Mouse (Mus musculus) heart, embryonic 12.5 days (tissue): ENCODE measurements around the gene Rln3. TPM values are rescaled to one million over a fixed set of nuclear protein-coding genes. Genes with fewer than 3 reads are reported as not detected.
A peak's percentile ranks its signal among the peaks of the same experiment; 100 is the strongest.

Experiments used
- ATAC-seq: fragments of 200-750 bp; cut with Nextera tagmentation; 2 replicates; pipeline ENCODE4 v1.8.0; 2017; ENCODE audit warnings: moderate TSS enrichment, moderate library complexity; ENCODE audit not compliant: insufficient number of reproducible peaks, low FRiP score
- H3K27ac ChIP-seq: fragments of 300-500 bp; sonication (generic); 2 replicates; pipeline ENCODE4 v1.5.1; 2016; ENCODE audit warnings: mild to moderate bottlenecking, moderate library complexity; ENCODE audit not compliant: poor library complexity, severe bottlenecking
- H3K27me3 ChIP-seq: fragments of 300-500 bp; sonication (generic); replicated peaks from 2 replicates; pipeline ENCODE4 v1.6.1; 2016; ENCODE audit warnings: mild to moderate bottlenecking, moderate library complexity
- H3K36me3 ChIP-seq: fragments of 300-500 bp; sonication (generic); 2 replicates; pipeline ENCODE4 v1.6.1; 2016; ENCODE audit warnings: mild to moderate bottlenecking, moderate library complexity
- H3K4me1 ChIP-seq: fragments of 300-500 bp; sonication (generic); replicated peaks from 2 replicates; pipeline ENCODE4 v1.6.1; 2016; ENCODE audit warnings: mild to moderate bottlenecking
- H3K4me2 ChIP-seq: fragments of 300-500 bp; sonication (generic); 2 replicates; pipeline ENCODE4 v1.6.1; 2016; ENCODE audit warnings: mild to moderate bottlenecking, moderate library complexity
- H3K4me3 ChIP-seq: fragments of 300-500 bp; sonication (generic); 2 replicates; pipeline ENCODE4 v1.5.1; 2016; ENCODE audit warnings: mild to moderate bottlenecking
- H3K9ac ChIP-seq: fragments of 300-500 bp; sonication (generic); 2 replicates; pipeline ENCODE4 v1.6.1; 2016; ENCODE audit warnings: mild to moderate bottlenecking, moderate library complexity
- H3K9me3 ChIP-seq: fragments of 300-500 bp; sonication (generic); replicated peaks from 2 replicates; pipeline ENCODE4 v1.6.1; 2016; ENCODE audit warnings: mild to moderate bottlenecking, moderate library complexity
- WGBS: fragments of 180-500 bp; shearing (Covaris S2); methylation state at CpG from one replicate; pipeline ENCODE4 v1.1.7; 2016; 5-methylcytosine and 5-hydroxymethylcytosine counted together
- polyA plus RNA-seq: library from polyadenylated mRNA; unstranded; fragments of >200 nt; fragmentation: Nextera tagmentation; extraction: Ambion mirVana; gene quantifications from 2 replicates; pipeline ENCODE4 v1.2.1, GENCODE M21; 2016

Rln3 gene
- polyA plus RNA-seq, 1 experiment from 2014 or later = not detected

DNA sequence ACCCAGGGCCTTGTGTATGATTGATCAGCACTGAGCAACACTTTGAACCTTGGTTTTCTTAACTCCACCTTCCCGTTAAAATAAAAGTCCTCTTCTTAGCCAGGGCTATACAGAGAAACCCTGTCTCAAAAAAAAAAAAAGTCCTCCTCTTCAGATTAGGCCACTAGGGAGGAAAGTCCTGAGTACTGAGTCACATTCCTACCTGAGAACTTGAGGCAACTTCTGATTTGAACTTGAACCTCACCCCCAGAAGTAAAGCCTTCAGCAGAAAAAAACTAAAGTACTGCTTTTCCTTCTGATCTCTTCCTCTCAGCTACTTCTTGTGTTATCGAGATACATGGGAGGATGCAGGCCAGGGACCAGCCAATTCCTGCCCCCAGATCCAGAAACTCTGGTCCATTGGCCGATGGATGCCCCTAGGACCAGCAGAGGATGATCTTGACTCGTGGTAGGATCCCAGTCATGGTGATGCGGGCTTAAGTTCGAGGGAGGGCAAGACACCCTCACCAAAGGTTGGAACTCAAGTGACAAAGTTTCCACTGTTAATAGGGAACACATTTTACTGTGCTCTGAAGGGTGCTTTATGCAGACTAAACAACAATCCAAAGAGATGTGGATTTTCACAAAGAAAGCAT lies 41.1 kb downstream of the Rln3 start:
- Histone ChIP-seq H3K27me3 (peaks cover 19% of the 10 kb centered on the region), H3K4me3 (peak overlapping the region; percentile 60), H3K27ac (no peak overlapping the region), H3K4me2 (peak overlapping the region; percentile 88), H3K9me3 (no peaks in the 10 kb centered on the region), H3K9ac (peak overlapping the region; percentile 72; the same call in 1 of the 2 replicates), H3K4me1 (peaks cover 33% of the 10 kb centered on the region), H3K36me3 (peaks cover 21% of the 10 kb centered on the region)
- no peak for ATAC-seq
- 77% methylated on average over 6 of the region's 6 CpGs for WGBS

DNA sequence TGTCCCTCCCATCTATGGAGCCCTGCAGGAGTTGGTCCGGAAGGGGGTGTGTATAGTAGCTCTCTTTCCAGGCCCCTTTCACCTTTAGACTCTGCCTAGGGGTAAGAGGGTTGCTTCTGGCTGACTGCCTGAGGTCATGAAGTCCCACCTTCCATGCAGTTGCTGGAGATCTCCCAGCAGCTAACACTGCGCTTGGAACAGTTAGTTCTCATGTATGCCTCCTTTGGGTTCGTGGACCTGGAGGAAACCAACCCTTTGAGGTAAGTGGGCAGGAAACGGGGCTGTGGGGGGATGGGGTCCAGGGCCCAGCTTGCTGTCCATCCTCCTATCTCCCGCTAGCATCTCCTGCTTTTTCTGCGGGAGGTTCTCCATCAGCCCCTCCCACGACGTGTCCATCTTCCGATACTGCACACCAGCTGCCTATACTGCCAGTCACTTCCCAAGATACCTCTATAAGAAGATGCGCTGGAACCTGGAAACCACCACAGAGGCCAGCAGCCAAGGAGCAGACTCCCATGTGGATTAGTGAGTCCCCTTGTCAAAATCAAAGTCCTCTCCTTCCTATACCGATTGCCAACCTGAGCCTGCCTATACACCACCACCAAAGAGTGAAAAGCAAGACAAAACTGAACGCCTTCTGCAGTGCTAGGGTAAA lies 41.7 kb downstream of the Rln3 start:
- Histone ChIP-seq H3K9ac (no peak overlapping the region), H3K4me3 (no peak overlapping the region), H3K27ac (no peak overlapping the region), H3K4me1 (peaks cover 36% of the 10 kb centered on the region), H3K4me2 (no peak overlapping the region), H3K27me3 (peaks cover 19% of the 10 kb centered on the region), H3K9me3 (no peaks in the 10 kb centered on the region), H3K36me3 (peaks cover 21% of the 10 kb centered on the region)
- no peak for ATAC-seq
- 67% methylated on average over 12 of the region's 12 CpGs for WGBS

DNA sequence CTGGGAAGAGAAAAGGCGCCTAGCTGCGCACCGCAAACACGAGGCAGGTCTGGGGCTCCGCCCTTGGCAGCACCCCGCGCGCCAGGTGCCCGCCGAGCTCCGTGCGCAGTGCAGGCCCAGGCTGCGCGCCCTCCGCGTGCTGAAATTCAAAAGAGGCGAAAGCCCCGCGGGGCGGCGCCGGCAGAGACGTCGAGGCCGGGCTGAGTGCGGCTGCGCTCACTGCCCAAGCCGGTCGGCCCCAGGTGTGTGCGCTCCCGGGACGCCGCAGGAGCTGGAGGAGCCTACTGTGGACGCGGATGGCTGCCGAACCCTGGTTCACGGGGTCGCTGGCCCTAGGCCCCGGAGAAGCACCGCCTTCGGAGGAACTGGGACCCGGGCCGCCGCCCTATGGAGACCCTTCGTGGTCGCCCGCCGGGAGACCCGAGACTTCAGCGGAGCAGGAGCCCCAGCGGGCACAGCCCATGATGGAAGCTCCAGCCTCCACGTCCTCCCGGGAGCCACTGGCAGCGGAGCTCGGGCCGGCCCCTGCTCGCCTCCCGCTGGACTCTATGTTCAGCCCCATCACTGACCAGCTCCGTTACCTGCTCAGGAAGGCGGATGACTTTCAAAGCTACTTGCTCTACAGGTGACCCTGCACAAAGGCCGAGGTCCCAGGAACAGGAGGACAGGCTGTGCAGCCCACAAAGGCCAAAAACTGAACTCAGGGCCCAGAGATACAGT lies 43.4 kb downstream of the Rln3 start, which contains the start of gene 1700067K01Rik:
Gene 1700067K01Rik, plus strand, starts transcription at position 222 of the 720 bp plus-strand sequence.
- Histone ChIP-seq H3K9me3 (no peaks in the 10 kb centered on the region), H3K27ac (no peak within 1 kb of the TSS), H3K27me3 (peaks cover 19% of the 10 kb centered on the region), H3K4me3 (peak within 1 kb of the TSS; percentile 14; the same call in 1 of the 2 replicates), H3K4me2 (peak within 1 kb of the TSS; percentile 35), H3K36me3 (peaks cover 21% of the 10 kb centered on the region), H3K4me1 (peaks cover 37% of the 10 kb centered on the region), H3K9ac (peak within 1 kb of the TSS; percentile 26; the same call in 1 of the 2 replicates)
- no peak for ATAC-seq
- WGBS = 37% methylated on average over 61 of the region's 61 CpGs

- no peak overlapping the region for H3K9ac ChIP-seq
- H3K27me3 ChIP-seq = peaks cover 19% of the 10 kb centered on the region
- WGBS = 92% methylated on average over 2 of the region's 2 CpGs
- H3K9me3 ChIP-seq = no peaks in the 10 kb centered on the region
- peaks cover 27% of the 10 kb centered on the region for H3K36me3 ChIP-seq
- H3K4me3 ChIP-seq = 0 out of 2 replicates have a peak overlapping the region, but pooled peaks have one; percentile 0
- H3K4me1 ChIP-seq = peaks cover 44% of the 10 kb centered on the region
- H3K27ac ChIP-seq = no peak overlapping the region
- ATAC-seq = no peak
- H3K4me2 ChIP-seq = 0 out of 2 replicates have a peak overlapping the region, but pooled peaks have one; percentile 96
Observed at GRCm38 (mm10) chr8:83999825-84000224, 45.0 kb downstream of the Rln3 start.

DNA sequence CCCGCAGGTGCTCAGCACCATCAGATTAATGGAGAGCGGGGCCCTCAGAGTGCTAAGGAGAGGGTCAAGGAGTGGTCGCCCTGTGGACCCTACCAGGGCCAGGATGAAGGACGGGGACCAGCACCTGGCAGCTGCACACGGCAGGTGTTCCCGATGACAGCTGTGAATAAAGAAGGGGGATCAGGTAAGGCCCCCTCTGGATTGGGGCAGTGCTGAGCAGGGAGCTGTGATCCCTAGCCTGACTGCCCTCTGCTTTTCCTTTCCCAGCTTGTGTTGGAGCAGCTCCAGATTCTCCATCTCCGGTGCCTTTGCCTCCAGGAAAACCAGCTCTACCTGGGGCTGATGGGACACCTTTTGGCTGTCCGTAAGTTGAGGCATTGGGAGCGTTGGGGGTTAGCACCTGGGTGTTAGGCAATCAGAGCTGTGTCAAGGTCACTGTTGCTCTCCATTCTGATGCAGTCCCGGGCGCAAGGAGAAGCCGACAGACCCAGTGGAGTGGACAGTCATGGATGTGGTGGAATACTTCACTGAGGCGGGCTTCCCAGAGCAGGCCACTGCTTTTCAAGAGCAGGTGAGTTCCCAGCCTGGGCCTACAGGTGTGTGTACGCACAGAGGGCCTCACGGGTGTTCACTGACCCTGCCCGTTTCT lies 45.6 kb downstream of the Rln3 start:
- H3K27me3 ChIP-seq = peaks cover 19% of the 10 kb centered on the region
- peak overlapping the region; percentile 95 for H3K4me3 ChIP-seq
- H3K27ac ChIP-seq = no peak overlapping the region
- peaks cover 33% of the 10 kb centered on the region for H3K36me3 ChIP-seq
- ATAC-seq = no peak
- no peaks in the 10 kb centered on the region for H3K9me3 ChIP-seq
- H3K9ac ChIP-seq = peak overlapping the region; percentile 90
- H3K4me2 ChIP-seq = peak overlapping the region; percentile 96
- whole genome bisulfite sequencing = 68% methylated on average over 16 of the region's 16 CpGs
- peaks cover 41% of the 10 kb centered on the region for H3K4me1 ChIP-seq

DNA sequence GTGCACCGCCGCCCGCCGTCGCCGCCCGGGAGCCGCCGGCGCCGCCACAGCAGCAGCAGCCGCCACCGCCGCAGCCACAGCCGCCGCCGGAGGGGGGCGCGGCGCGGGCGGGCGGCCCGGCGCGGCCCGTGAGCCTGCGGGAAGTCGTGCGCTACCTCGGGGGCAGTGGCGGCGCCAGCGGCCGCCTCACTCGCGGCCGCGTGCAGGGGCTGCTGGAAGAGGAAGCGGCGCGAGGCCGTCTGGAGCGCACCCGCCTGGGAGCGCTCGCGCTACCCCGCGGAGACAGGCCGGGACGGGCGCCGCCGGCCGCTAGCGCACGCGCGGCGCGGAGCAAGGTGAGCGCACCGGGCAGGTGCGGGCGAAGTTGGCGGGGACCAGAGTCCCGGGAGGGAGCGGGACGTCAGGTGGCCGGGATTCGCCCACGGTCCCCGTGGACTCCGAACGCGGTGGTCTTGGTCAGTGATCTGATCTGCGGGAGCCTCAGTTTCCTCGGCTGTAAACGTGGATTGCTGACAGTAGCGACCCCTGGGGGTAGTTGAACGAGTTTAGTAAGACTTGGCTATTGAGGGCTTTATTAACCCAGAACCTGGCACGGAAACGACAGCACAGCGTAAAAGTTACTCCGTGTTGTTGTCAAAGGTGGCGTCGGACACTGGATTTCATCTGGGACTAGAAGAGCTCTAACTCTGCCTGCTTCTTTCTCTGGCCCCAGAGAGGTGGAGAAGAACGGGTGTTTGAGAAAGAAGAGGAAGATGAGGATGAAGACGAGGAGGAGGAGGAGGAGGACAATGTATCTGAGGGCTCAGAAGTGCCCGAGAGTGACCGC lies 46.4 kb downstream of the Rln3 start:
- Histone ChIP-seq H3K4me3 (peak overlapping the region; percentile 95), H3K27me3 (peaks cover 19% of the 10 kb centered on the region), H3K9me3 (no peaks in the 10 kb centered on the region), H3K36me3 (peaks cover 39% of the 10 kb centered on the region), H3K27ac (peak overlapping the region; percentile 87), H3K4me2 (peak overlapping the region; percentile 96), H3K9ac (peak overlapping the region; percentile 90), H3K4me1 (peaks cover 35% of the 10 kb centered on the region)
- 11% methylated on average over 91 of the region's 92 CpGs for WGBS
- peak; percentile 17; the same call in 1 of the 2 replicates for ATAC-seq

DNA sequence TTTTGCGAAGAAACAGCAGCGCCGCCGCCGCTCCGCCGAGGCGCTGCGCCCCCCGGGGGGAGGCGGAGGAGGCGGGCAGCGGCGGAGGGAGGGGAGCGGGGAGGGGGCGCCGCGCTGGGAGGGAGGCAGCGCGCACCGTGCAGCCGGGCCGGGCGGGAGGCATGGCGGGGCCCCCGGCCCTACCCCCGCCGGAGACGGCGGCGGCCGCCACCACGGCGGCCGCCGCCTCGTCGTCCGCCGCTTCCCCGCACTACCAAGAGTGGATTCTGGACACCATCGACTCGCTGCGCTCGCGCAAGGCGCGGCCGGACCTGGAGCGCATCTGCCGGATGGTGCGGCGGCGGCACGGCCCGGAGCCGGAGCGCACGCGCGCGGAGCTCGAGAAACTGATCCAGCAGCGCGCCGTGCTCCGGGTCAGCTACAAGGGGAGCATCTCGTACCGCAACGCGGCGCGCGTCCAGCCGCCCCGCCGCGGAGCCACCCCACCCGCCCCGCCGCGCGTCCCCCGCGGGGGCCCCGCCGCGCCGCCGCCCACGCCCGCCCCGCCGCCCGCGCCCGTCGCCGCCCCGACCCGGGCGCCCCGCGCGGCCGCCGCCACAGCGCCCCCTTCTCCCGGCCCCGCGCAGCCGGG lies 47.2 kb downstream of the Rln3 start, which contains the start of gene Samd1:
Gene Samd1, plus strand, starts transcription at position 162 of the 631 bp plus-strand sequence.
- H3K4me1 ChIP-seq = peaks cover 33% of the 10 kb centered on the region
- H3K27ac ChIP-seq = peak within 1 kb of the TSS; percentile 95
- ATAC-seq = peak; percentile 1; the same call in 1 of the 2 replicates
- no peaks in the 10 kb centered on the region for H3K9me3 ChIP-seq
- H3K9ac ChIP-seq = peak within 1 kb of the TSS; percentile 93
- H3K4me2 ChIP-seq = peak within 1 kb of the TSS; percentile 96
- peaks cover 46% of the 10 kb centered on the region for H3K36me3 ChIP-seq
- H3K27me3 ChIP-seq = peaks cover 19% of the 10 kb centered on the region
- H3K4me3 ChIP-seq = peak within 1 kb of the TSS; percentile 95
- WGBS = 11% methylated on average over 74 of the region's 112 CpGs

- peak; percentile 87 for ATAC-seq
- WGBS = under 1% methylated on average over 68 of the region's 103 CpGs
- Histone ChIP-seq H3K9ac (peak overlapping the region; percentile 93), H3K27ac (peak overlapping the region; percentile 95), H3K4me1 (peaks cover 33% of the 10 kb centered on the region), H3K4me2 (peak overlapping the region; percentile 89), H3K9me3 (no peaks in the 10 kb centered on the region), H3K4me3 (peak overlapping the region; percentile 95), H3K27me3 (peaks cover 19% of the 10 kb centered on the region), H3K36me3 (peaks cover 53% of the 10 kb centered on the region)
Observed at GRCm38 (mm10) chr8:83996567-83997505, 48.0 kb downstream of the Rln3 start.

GRCm38 (mm10) chr8:83995973-83996372 lies 48.8 kb downstream of the Rln3 start:
- WGBS = 19% methylated on average over 12 of the region's 12 CpGs
- Histone ChIP-seq H3K9me3 (no peaks in the 10 kb centered on the region), H3K9ac (peak overlapping the region; percentile 93; the same call in 1 of the 2 replicates), H3K4me1 (peaks cover 29% of the 10 kb centered on the region), H3K27ac (0 out of 2 replicates have a peak overlapping the region, but pooled peaks have one; percentile 95), H3K27me3 (peaks cover 11% of the 10 kb centered on the region), H3K4me3 (peak overlapping the region; percentile 95), H3K36me3 (peaks cover 58% of the 10 kb centered on the region), H3K4me2 (peak overlapping the region; percentile 89)
- no peak; the same call in 1 of the 2 replicates for ATAC-seq
